ENCODE assay signal across 11 mouse cellular contexts in genomic region chr12:111441523-111441922, GRCm38 (mm10). TPM values are rescaled to one million over a fixed set of nuclear protein-coding genes. Genes with fewer than 3 reads are reported as not detected.
A peak's percentile ranks its signal among the peaks of the same experiment; 100 is the strongest.
DNase-seq lines count a peak whose midpoint lies in the region; ATAC-seq and TF ChIP-seq lines count a peak whose summit lies in the region.
"Had no signal": no experiment of that assay in that cellular context is flagged by ENCODE, and none has a peak within 500 bp of the region (broad histone marks: within the 10 kb centered on the region; RNA-seq: fewer than 3 reads in every experiment).

No protein-coding gene starts in this region.

- no peak for TF ChIP-seq POLR2A in testis, adult 2 months (IDR thresholded peaks at IDR 0.05; ENCODE audit: control insufficient read depth, low read depth, low read length)

- H3K27me3 ChIP-seq in erythroblast, embryonic 14.5 days (ENCODE audit: control insufficient read depth) = peaks cover 6% of the 10 kb centered on the region; the same call in 1 of the 2 replicates
- H3K27me3 ChIP-seq in kidney, embryonic 15.5 days = peaks cover 71% of the 10 kb centered on the region
- H3K27me3 ChIP-seq in testis, adult 2 months (ENCODE audit: control insufficient read depth, insufficient read depth, low read length) = no peaks in the 10 kb centered on the region
- H3K27me3 ChIP-seq in midbrain, embryonic 13.5 days = peaks cover 73% of the 10 kb centered on the region

- peaks cover 2% of the 10 kb centered on the region; the same call in 1 of the 2 replicates for H3K9me3 ChIP-seq in erythroblast, embryonic 14.5 days (ENCODE audit: control insufficient read depth, low read length)
- no peaks in the 10 kb centered on the region for H3K9me3 ChIP-seq in kidney, embryonic 15.5 days (replicated peaks)
- H3K9me3 ChIP-seq in midbrain, embryonic 13.5 days = no peaks in the 10 kb centered on the region
- H3K9me3 ChIP-seq: forebrain, embryonic 12.5 days had no signal

- H3K4me3 ChIP-seq in erythroblast, embryonic 14.5 days (replicated peaks) = peak overlapping the region; percentile 81
- H3K4me3 ChIP-seq in kidney, embryonic 15.5 days (replicated peaks) = no peak overlapping the region
- peak overlapping the region; percentile 77 for H3K4me3 ChIP-seq in testis, adult 2 months (ENCODE audit: control insufficient read depth, low read depth, low read length)
- H3K4me3 ChIP-seq in midbrain, embryonic 13.5 days (replicated peaks) = no peak overlapping the region

- peak overlapping the region; percentile 91; the same call in 1 of the 2 replicates for H3K4me2 ChIP-seq in kidney, embryonic 15.5 days
- no peak overlapping the region for H3K4me2 ChIP-seq in midbrain, embryonic 13.5 days (replicated peaks)

- ATAC-seq in erythroblast, adult 5-6 weeks (replicated peaks; ENCODE audit: low FRiP score, poor library complexity, severe bottlenecking) = no peak
- no peak for ATAC-seq in kidney, embryonic 15.5 days (replicated peaks; ENCODE audit: low FRiP score)
- ATAC-seq in midbrain, embryonic 13.5 days = no peak

- peak overlapping the region; percentile 47 for H3K27ac ChIP-seq in kidney, embryonic 15.5 days
- H3K27ac ChIP-seq in testis, adult 2 months (ENCODE audit: control insufficient read depth, insufficient read depth, low read depth, low read length) = peak overlapping the region; percentile 5; the same call in 1 of the 2 replicates
- H3K27ac ChIP-seq in midbrain, embryonic 13.5 days = no peak overlapping the region
- H3K27ac ChIP-seq: forebrain, embryonic 12.5 days had no signal

- H3K4me1 ChIP-seq in erythroblast, embryonic 14.5 days (ENCODE audit: control insufficient read depth) = peaks cover 85% of the 10 kb centered on the region
- peaks cover 65% of the 10 kb centered on the region for H3K4me1 ChIP-seq in kidney, embryonic 15.5 days
- peaks cover 4% of the 10 kb centered on the region; the same call in 1 of the 2 replicates for H3K4me1 ChIP-seq in testis, adult 2 months (ENCODE audit: control insufficient read depth, insufficient read depth, low read length)
- H3K4me1 ChIP-seq in midbrain, embryonic 13.5 days (replicated peaks) = peaks cover 30% of the 10 kb centered on the region

- 69% methylated on average over 3 of the region's 3 CpGs for WGBS in kidney, embryonic 15.5 days
- WGBS in midbrain, embryonic 13.5 days = 59% methylated on average over 3 of the region's 3 CpGs

- peaks cover 30% of the 10 kb centered on the region for H3K36me3 ChIP-seq in erythroblast, embryonic 14.5 days (ENCODE audit: control insufficient read depth)
- H3K36me3 ChIP-seq in kidney, embryonic 15.5 days = no peaks in the 10 kb centered on the region
- no peaks in the 10 kb centered on the region for H3K36me3 ChIP-seq in testis, adult 2 months (ENCODE audit: control insufficient read depth, insufficient read depth, low read length)
- H3K36me3 ChIP-seq in midbrain, embryonic 13.5 days = no peaks in the 10 kb centered on the region
- H3K36me3 ChIP-seq: forebrain, embryonic 12.5 days had no signal

- H3K9ac ChIP-seq in kidney, embryonic 15.5 days = no peak overlapping the region
- H3K9ac ChIP-seq in midbrain, embryonic 13.5 days (replicated peaks) = no peak overlapping the region
- H3K9ac ChIP-seq: forebrain, embryonic 12.5 days had no signal

- no peak for DNase-seq in kidney, adult 11 months
- no peak for DNase-seq in testis, postnatal 10 days (ENCODE audit: low spot score)
- DNase-seq in retina, postnatal 1 day = no peak
- DNase-seq: left cerebral cortex, postnatal 4 days had no signal

- no peak for TF ChIP-seq CTCF in testis, adult 2 months (IDR thresholded peaks at IDR 0.05; ENCODE audit: control insufficient read depth, insufficient read depth, insufficient replicate concordance, low read depth, low read length)

RNA-seq across cellular contexts. Expression of gene Tnfaip2, which starts 0.7 kb away (rescaled TPM):
- polyA plus RNA-seq in erythroblast, embryonic 14.5 days (2012) = 9.0 and 12.3 TPM in 2 replicates
- total RNA-seq in erythroblast, adult 5-6 weeks (2015; ENCODE audit: low replicate concordance) = 121 and 131 TPM in 2 replicates
- 287 and 456 TPM in 2 replicates for total RNA-seq in erythroblast, adult 5-6 weeks (2017; ENCODE audit: low replicate concordance)
- polyA plus RNA-seq in kidney, embryonic 15.5 days (2015; fragmentation: Nextera tagmentation; extraction: Ambion mirVana) = 19.5 and 22.9 TPM in 2 replicates
- polyA plus RNA-seq in testis, adult 2 months (2012; rRNA removed) = 77.2 and 89.7 TPM in 2 replicates
- polyA plus RNA-seq in midbrain, embryonic 13.5 days (2015; fragmentation: Nextera tagmentation; extraction: Ambion mirVana) = 0.28 and 1.3 TPM in 2 replicates

RNA-seq across cellular contexts. Expression of gene Exoc3l4, which starts 24.7 kb away (rescaled TPM):
- polyA plus RNA-seq in erythroblast, embryonic 14.5 days (2012) = 0.23 and 0.25 TPM in 2 replicates
- total RNA-seq in erythroblast, adult 5-6 weeks (2015; ENCODE audit: low replicate concordance) = not detected in 2 replicates
- not detected in 2 replicates for total RNA-seq in erythroblast, adult 5-6 weeks (2017; ENCODE audit: low replicate concordance)
- 16.8 and 17.8 TPM in 2 replicates for polyA plus RNA-seq in kidney, embryonic 15.5 days (2015; fragmentation: Nextera tagmentation; extraction: Ambion mirVana)
- polyA plus RNA-seq in testis, adult 2 months (2012; rRNA removed) = 5.5 and 6.5 TPM in 2 replicates
- polyA plus RNA-seq in midbrain, embryonic 13.5 days (2015; fragmentation: Nextera tagmentation; extraction: Ambion mirVana) = 2.0 and 2.4 TPM in 2 replicates

RNA-seq across cellular contexts. Expression of gene Lbhd2, which starts 34.9 kb away (rescaled TPM):
- not detected in 2 replicates for polyA plus RNA-seq in erythroblast, embryonic 14.5 days (2012)
- not detected in 2 replicates for total RNA-seq in erythroblast, adult 5-6 weeks (2015; ENCODE audit: low replicate concordance)
- total RNA-seq in erythroblast, adult 5-6 weeks (2017; ENCODE audit: low replicate concordance) = not detected in 2 replicates
- polyA plus RNA-seq in kidney, embryonic 15.5 days (2015; fragmentation: Nextera tagmentation; extraction: Ambion mirVana) = 5.5 and 7.0 TPM in 2 replicates
- polyA plus RNA-seq in testis, adult 2 months (2012; rRNA removed) = 0.72 and 1.3 TPM in 2 replicates
- 0.32 TPM in 1 of 2 replicates, not detected in the other for polyA plus RNA-seq in midbrain, embryonic 13.5 days (2015; fragmentation: Nextera tagmentation; extraction: Ambion mirVana)

RNA-seq across cellular contexts. Expression of gene Gm266, which starts 44.1 kb away (rescaled TPM):
- polyA plus RNA-seq in erythroblast, embryonic 14.5 days (2012) = not detected in 2 replicates
- not detected in 2 replicates for total RNA-seq in erythroblast, adult 5-6 weeks (2015; ENCODE audit: low replicate concordance)
- not detected in 2 replicates for total RNA-seq in erythroblast, adult 5-6 weeks (2017; ENCODE audit: low replicate concordance)
- 91.7 and 93.3 TPM in 2 replicates for polyA plus RNA-seq in kidney, embryonic 15.5 days (2015; fragmentation: Nextera tagmentation; extraction: Ambion mirVana)
- 1.7 and 1.8 TPM in 2 replicates for polyA plus RNA-seq in testis, adult 2 months (2012; rRNA removed)
- 0.81 and 0.98 TPM in 2 replicates for polyA plus RNA-seq in midbrain, embryonic 13.5 days (2015; fragmentation: Nextera tagmentation; extraction: Ambion mirVana)
- total RNA-seq: megakaryocyte progenitor cell, adult 5-6 weeks had no signal

Comparison
In these comparisons a context has a peak if more than half of its experiments do, and no peak if none do; other contexts are left out.
1. H3K4me3 ChIP-seq: peak in erythroblast, embryonic 14.5 days (single experiment) and testis, adult 2 months (single experiment); none in kidney, embryonic 15.5 days (single experiment) and midbrain, embryonic 13.5 days (single experiment).